In the genomic region with DNA sequence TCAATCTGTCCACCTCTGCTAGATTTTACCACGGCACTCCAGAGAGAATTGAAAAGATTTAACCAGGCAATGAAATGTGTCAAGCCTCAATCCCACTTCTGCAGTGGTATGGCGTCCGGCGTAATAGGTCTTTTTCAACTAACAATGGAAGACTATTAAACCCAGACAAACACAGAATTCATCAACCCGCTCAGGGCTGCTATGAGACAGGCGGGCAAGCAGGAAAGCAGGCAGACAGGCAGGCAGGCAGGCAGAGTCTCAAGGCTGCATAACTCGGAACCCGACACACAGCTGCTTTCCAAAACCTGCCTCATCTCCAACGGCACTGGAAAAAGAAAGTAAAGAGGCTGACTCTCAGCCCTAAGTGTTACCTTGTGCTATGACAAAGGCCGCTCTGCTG, we compare ENCODE assay signal across 14 mouse cellular contexts. TPM values are rescaled to one million over a fixed set of nuclear protein-coding genes. Genes with fewer than 3 reads are reported as not detected.
DNase-seq lines count a peak whose midpoint lies in the region; ATAC-seq and TF ChIP-seq lines count a peak whose summit lies in the region.
"Had no signal": no experiment of that assay in that cellular context is flagged by ENCODE, and none has a peak within 500 bp of the region (broad histone marks: within the 10 kb centered on the region; RNA-seq: fewer than 3 reads in every experiment).

No protein-coding gene starts in this region.

- no peak for ATAC-seq in limb, embryonic 12.5 days (ENCODE audit: insufficient number of reproducible peaks, insufficient read depth, low FRiP score, low TSS enrichment, low read depth)
- peak; percentile 74 for ATAC-seq in forebrain, embryonic 14.5 days
- ATAC-seq in hindbrain, postnatal 0 days: 0 out of 2 replicates have a peak, but pooled peaks have one; percentile 18
- ATAC-seq in neural tube, embryonic 15.5 days (ENCODE audit: low FRiP score): no peak
- ATAC-seq: CD4-positive, CD25-positive, alpha-beta regulatory T cell, adult 4 months; intestine, embryonic 16.5 days; Patski had no signal

- no peak overlapping the region for H3K4me2 ChIP-seq in limb, embryonic 12.5 days
- H3K4me2 ChIP-seq in forebrain, embryonic 14.5 days (ENCODE audit: low read length): no peak overlapping the region
- no peak overlapping the region for H3K4me2 ChIP-seq in hindbrain, postnatal 0 days (ENCODE audit: low read depth, low read length)
- H3K4me2 ChIP-seq in neural tube, embryonic 15.5 days: no peak overlapping the region; the same call in 1 of the 2 replicates
- H3K4me2 ChIP-seq: liver, embryonic 15.5 days had no signal

- H3K4me1 ChIP-seq in limb, embryonic 12.5 days (replicated peaks): no peaks in the 10 kb centered on the region
- H3K4me1 ChIP-seq in limb, embryonic 10.5 days: no peaks in the 10 kb centered on the region
- 0 out of 2 replicates have a peak, but pooled peaks cover 3% of the 10 kb centered on the region for H3K4me1 ChIP-seq in forebrain, embryonic 14.5 days (ENCODE audit: control insufficient read depth, insufficient read depth, low read length)
- no peaks in the 10 kb centered on the region for H3K4me1 ChIP-seq in hindbrain, postnatal 0 days (ENCODE audit: insufficient read depth, low read length)
- H3K4me1 ChIP-seq in neural tube, embryonic 15.5 days: peaks cover 8% of the 10 kb centered on the region

- DNase-seq in limb, embryonic 10.5 days (ENCODE audit: low spot score): no peak
- peak; percentile 54 for DNase-seq in forebrain, embryonic 14.5 days (ENCODE audit: low spot score)
- DNase-seq in hindbrain, postnatal 0 days (ENCODE audit: low spot score): no peak
- DNase-seq in urinary bladder, postnatal 4 days (ENCODE audit: low spot score in 2 of 2): no peak
- no peak for DNase-seq in ovary, adult 18-20 months (ENCODE audit: low spot score)
- DNase-seq: cerebellum, adult 9-10 months; gastrocnemius, postnatal 10 days; thymus, postnatal 14 days had no signal

- TF ChIP-seq CTCF in hindbrain, postnatal 0 days (IDR thresholded peaks at IDR 0.05; ENCODE audit: low read depth): no peak

- no peak overlapping the region for H3K4me3 ChIP-seq in limb, embryonic 12.5 days (replicated peaks)
- no peak overlapping the region for H3K4me3 ChIP-seq in limb, embryonic 10.5 days
- H3K4me3 ChIP-seq in forebrain, embryonic 14.5 days (ENCODE audit: low read depth, low read length): no peak overlapping the region
- no peak overlapping the region for H3K4me3 ChIP-seq in hindbrain, postnatal 0 days (ENCODE audit: low read length)
- H3K4me3 ChIP-seq in neural tube, embryonic 15.5 days (replicated peaks): no peak overlapping the region
- H3K4me3 ChIP-seq: liver, embryonic 15.5 days had no signal

- 84% methylated on average over 10 of the region's 10 CpGs for WGBS in limb, embryonic 12.5 days
- WGBS in limb, embryonic 10.5 days: 92% methylated on average over 10 of the region's 10 CpGs
- WGBS in forebrain, embryonic 14.5 days: 45% methylated on average over 10 of the region's 10 CpGs
- 52% methylated on average over 10 of the region's 10 CpGs for WGBS in hindbrain, postnatal 0 days
- 32% methylated on average over 10 of the region's 10 CpGs for WGBS in neural tube, embryonic 15.5 days

- H3K27ac ChIP-seq in limb, embryonic 12.5 days: peak overlapping the region; percentile 59; the same call in 1 of the 2 replicates
- no peak overlapping the region for H3K27ac ChIP-seq in limb, embryonic 10.5 days
- H3K27ac ChIP-seq in forebrain, embryonic 14.5 days (ENCODE audit: low read depth, low read length): peak overlapping the region; percentile 70; the same call in 1 of the 2 replicates
- H3K27ac ChIP-seq in hindbrain, postnatal 0 days: 0 out of 2 replicates have a peak overlapping the region, but pooled peaks have one; percentile 36
- H3K27ac ChIP-seq in neural tube, embryonic 15.5 days (replicated peaks): peak overlapping the region; percentile 52
- H3K27ac ChIP-seq: liver, embryonic 15.5 days had no signal

- H3K9me3 ChIP-seq in limb, embryonic 12.5 days: no peaks in the 10 kb centered on the region
- H3K9me3 ChIP-seq in limb, embryonic 10.5 days (replicated peaks): no peaks in the 10 kb centered on the region
- no peaks in the 10 kb centered on the region for H3K9me3 ChIP-seq in forebrain, embryonic 14.5 days (replicated peaks; ENCODE audit: control insufficient read depth, low read length)
- H3K9me3 ChIP-seq in hindbrain, postnatal 0 days (ENCODE audit: low read length): no peaks in the 10 kb centered on the region
- no peaks in the 10 kb centered on the region for H3K9me3 ChIP-seq in neural tube, embryonic 15.5 days (replicated peaks)
- H3K9me3 ChIP-seq: liver, embryonic 15.5 days had no signal

- H3K36me3 ChIP-seq in limb, embryonic 12.5 days: peaks cover 66% of the 10 kb centered on the region
- H3K36me3 ChIP-seq in limb, embryonic 10.5 days: peaks cover 69% of the 10 kb centered on the region
- H3K36me3 ChIP-seq in forebrain, embryonic 14.5 days (ENCODE audit: control insufficient read depth, insufficient read depth, low read length): peaks cover 38% of the 10 kb centered on the region
- H3K36me3 ChIP-seq in hindbrain, postnatal 0 days (ENCODE audit: insufficient read depth, low read length): peaks cover 24% of the 10 kb centered on the region
- H3K36me3 ChIP-seq in neural tube, embryonic 15.5 days: peaks cover 43% of the 10 kb centered on the region

- H3K27me3 ChIP-seq in limb, embryonic 12.5 days: no peaks in the 10 kb centered on the region
- H3K27me3 ChIP-seq in limb, embryonic 10.5 days (ENCODE audit: low read depth, poor library complexity, severe bottlenecking): no peaks in the 10 kb centered on the region
- no peaks in the 10 kb centered on the region for H3K27me3 ChIP-seq in forebrain, embryonic 14.5 days (replicated peaks; ENCODE audit: control insufficient read depth, insufficient read depth, low read length)
- no peaks in the 10 kb centered on the region for H3K27me3 ChIP-seq in hindbrain, postnatal 0 days (ENCODE audit: insufficient read depth, low read length)
- no peaks in the 10 kb centered on the region for H3K27me3 ChIP-seq in neural tube, embryonic 15.5 days (replicated peaks)
- H3K27me3 ChIP-seq: liver, embryonic 15.5 days; Patski had no signal

- H3K9ac ChIP-seq in limb, embryonic 12.5 days (replicated peaks): 0 out of 2 replicates have a peak overlapping the region, but pooled peaks have one; percentile 40
- no peak overlapping the region for H3K9ac ChIP-seq in forebrain, embryonic 14.5 days (ENCODE audit: low read length)
- no peak overlapping the region for H3K9ac ChIP-seq in hindbrain, postnatal 0 days (replicated peaks; ENCODE audit: low read length)
- H3K9ac ChIP-seq in neural tube, embryonic 15.5 days (replicated peaks): no peak overlapping the region
- H3K9ac ChIP-seq: liver, embryonic 15.5 days had no signal

RNA-seq across cellular contexts. Expression of gene Arl3, which starts 24.9 kb away (rescaled TPM):
- 167 and 173 TPM in 2 replicates for polyA plus RNA-seq in limb, embryonic 12.5 days (2016; fragmentation: Nextera tagmentation; extraction: Ambion mirVana)
- polyA plus RNA-seq in limb, embryonic 10.5 days (2016; fragmentation: Nextera tagmentation; extraction: Ambion mirVana): 164 and 173 TPM in 2 replicates
- 159 and 164 TPM in 2 replicates for polyA plus RNA-seq in forebrain, embryonic 14.5 days (2014; fragmentation: Nextera tagmentation; extraction: Ambion mirVana)
- total RNA-seq in hindbrain, postnatal 0 days (2014; rRNA removed): 66.2 and 71.1 TPM in 2 replicates
- 220 and 224 TPM in 2 replicates for polyA plus RNA-seq in hindbrain, postnatal 0 days (2015; fragmentation: Nextera tagmentation; extraction: Ambion mirVana)
- polyA plus RNA-seq in neural tube, embryonic 15.5 days (2015; fragmentation: Nextera tagmentation; extraction: Ambion mirVana): 190 and 208 TPM in 2 replicates

RNA-seq across cellular contexts. Expression of gene Sfxn2, which starts 25.1 kb away (rescaled TPM):
- polyA plus RNA-seq in limb, embryonic 12.5 days (2016; fragmentation: Nextera tagmentation; extraction: Ambion mirVana): 18.3 and 25.2 TPM in 2 replicates
- polyA plus RNA-seq in limb, embryonic 10.5 days (2016; fragmentation: Nextera tagmentation; extraction: Ambion mirVana): 19.0 and 21.7 TPM in 2 replicates
- polyA plus RNA-seq in forebrain, embryonic 14.5 days (2014; fragmentation: Nextera tagmentation; extraction: Ambion mirVana): 6.8 and 8.0 TPM in 2 replicates
- total RNA-seq in hindbrain, postnatal 0 days (2014; rRNA removed): 8.1 and 10.2 TPM in 2 replicates
- polyA plus RNA-seq in hindbrain, postnatal 0 days (2015; fragmentation: Nextera tagmentation; extraction: Ambion mirVana): 12.0 and 13.0 TPM in 2 replicates
- polyA plus RNA-seq in neural tube, embryonic 15.5 days (2015; fragmentation: Nextera tagmentation; extraction: Ambion mirVana): 11.0 and 11.7 TPM in 2 replicates

RNA-seq across cellular contexts. Expression of gene Trim8, which starts 46.6 kb away (rescaled TPM):
- 17.3 and 21.5 TPM in 2 replicates for polyA plus RNA-seq in limb, embryonic 12.5 days (2016; fragmentation: Nextera tagmentation; extraction: Ambion mirVana)
- 13.0 and 15.2 TPM in 2 replicates for polyA plus RNA-seq in limb, embryonic 10.5 days (2016; fragmentation: Nextera tagmentation; extraction: Ambion mirVana)
- 23.0 and 24.8 TPM in 2 replicates for polyA plus RNA-seq in forebrain, embryonic 14.5 days (2014; fragmentation: Nextera tagmentation; extraction: Ambion mirVana)
- 108 and 115 TPM in 2 replicates for total RNA-seq in hindbrain, postnatal 0 days (2014; rRNA removed)
- polyA plus RNA-seq in hindbrain, postnatal 0 days (2015; fragmentation: Nextera tagmentation; extraction: Ambion mirVana): 28.8 and 29.7 TPM in 2 replicates
- 23.5 and 25.5 TPM in 2 replicates for polyA plus RNA-seq in neural tube, embryonic 15.5 days (2015; fragmentation: Nextera tagmentation; extraction: Ambion mirVana)

RNA-seq across cellular contexts. Expression of gene Wbp1l, which starts 50.8 kb away (rescaled TPM):
- polyA plus RNA-seq in limb, embryonic 12.5 days (2016; fragmentation: Nextera tagmentation; extraction: Ambion mirVana): 48.3 and 48.6 TPM in 2 replicates
- 49.8 and 52.3 TPM in 2 replicates for polyA plus RNA-seq in limb, embryonic 10.5 days (2016; fragmentation: Nextera tagmentation; extraction: Ambion mirVana)
- polyA plus RNA-seq in forebrain, embryonic 14.5 days (2014; fragmentation: Nextera tagmentation; extraction: Ambion mirVana): 23.6 and 25.5 TPM in 2 replicates
- total RNA-seq in hindbrain, postnatal 0 days (2014; rRNA removed): 52.3 and 56.9 TPM in 2 replicates
- polyA plus RNA-seq in hindbrain, postnatal 0 days (2015; fragmentation: Nextera tagmentation; extraction: Ambion mirVana): 30.3 and 31.6 TPM in 2 replicates
- polyA plus RNA-seq in neural tube, embryonic 15.5 days (2015; fragmentation: Nextera tagmentation; extraction: Ambion mirVana): 34.1 and 34.5 TPM in 2 replicates

Comparison
In these comparisons a context has a peak if more than half of its experiments do, and no peak if none do; other contexts are left out.
1. ATAC-seq: peak in forebrain, embryonic 14.5 days (single experiment) and hindbrain, postnatal 0 days (single experiment); none in limb, embryonic 12.5 days (single experiment) and neural tube, embryonic 15.5 days (single experiment).